In the genomic region with DNA sequence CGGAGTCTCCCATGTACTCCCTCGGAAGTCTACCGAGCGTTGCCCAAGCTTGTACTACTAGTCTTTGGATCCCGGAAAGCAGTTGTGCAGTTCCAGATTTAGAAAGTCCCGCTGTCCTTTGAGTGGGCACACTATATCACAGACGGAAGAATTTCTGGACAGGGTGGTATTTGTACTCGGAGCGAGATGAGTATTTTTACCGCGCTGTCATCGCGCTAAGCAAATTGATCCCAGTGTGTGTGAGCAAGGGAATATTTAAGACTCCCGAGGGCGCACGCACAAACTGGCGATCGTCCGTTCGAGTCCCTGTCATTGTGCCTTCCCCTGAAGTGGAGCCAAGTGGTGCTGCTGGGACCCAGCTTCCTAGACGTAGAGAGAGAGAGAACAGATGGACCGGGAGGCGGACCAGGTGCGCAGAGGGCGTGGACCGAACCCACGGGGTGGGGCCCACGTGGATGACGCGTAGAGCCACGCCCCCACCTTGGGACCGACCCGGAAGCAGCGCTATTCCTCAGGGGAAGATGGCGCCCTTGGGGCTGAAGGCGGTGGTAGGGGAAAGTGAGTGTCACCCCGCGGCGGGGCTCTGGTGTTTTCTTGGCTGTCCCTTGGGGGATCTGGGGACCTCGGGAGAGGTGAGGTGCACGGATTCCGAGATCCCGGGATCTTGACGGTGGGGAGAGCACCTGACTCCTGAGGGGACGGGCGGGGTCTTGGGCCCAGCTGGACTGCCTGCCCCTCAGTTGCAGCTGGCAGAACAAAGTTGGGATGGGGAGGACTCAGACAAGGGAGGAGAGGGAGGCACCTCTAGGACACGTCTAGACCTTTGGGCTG, we compare ENCODE assay signal across 1 mouse cellular context.
TF ChIP-seq lines count a peak whose summit lies in the region.

A gene (plus strand): TSS at position 309 of the 831 bp plus-strand sequence.

TF ChIP-seq in CH12.LX, 34 proteins besides CTCF, POLR2A, EP300 and RAD21 (continued from another document):
- TF ChIP-seq JUND (conservative IDR thresholded peaks at IDR 0.05; ENCODE audit: low read depth, low read length) (no peak), ZNF384 (IDR thresholded peaks at IDR 0.05; ENCODE audit: low read depth, low read length) (no peak), ETS1 (conservative IDR thresholded peaks at IDR 0.05; ENCODE audit: low read depth, low read length) (no peak), RCOR1 (conservative IDR thresholded peaks at IDR 0.05; ENCODE audit: low read depth, low read length) (no peak), USF2 (conservative IDR thresholded peaks at IDR 0.05; ENCODE audit: low read depth, low read length) (no peak; the same call in 1 of the 2 replicates), MEF2A (IDR thresholded peaks at IDR 0.05; ENCODE audit: borderline replicate concordance, low read depth, low read length) (no peak), ZKSCAN1 (IDR thresholded peaks at IDR 0.05; ENCODE audit: borderline replicate concordance, low read depth, low read length) (no peak), GABPA (IDR thresholded peaks at IDR 0.05; ENCODE audit: insufficient replicate concordance, low read depth, low read length) (no peak), ZMIZ1 (IDR thresholded peaks at IDR 0.05; ENCODE audit: low read depth, low read length) (no peak; the same call in 1 of the 2 replicates), USF1 (IDR thresholded peaks at IDR 0.05; ENCODE audit: low read depth, low read length) (peak; percentile 53), MAZ (IDR thresholded peaks at IDR 0.05; ENCODE audit: low read depth, low read length) (no peak), MAFK (IDR thresholded peaks at IDR 0.05; ENCODE audit: insufficient replicate concordance, low read length) (no peak), TCF12 (IDR thresholded peaks at IDR 0.05; ENCODE audit: low read depth, low read length) (peak; percentile 90), MXI1 (IDR thresholded peaks at IDR 0.05; ENCODE audit: low read depth, low read length) (peak; percentile 57), UBTF (IDR thresholded peaks at IDR 0.05; ENCODE audit: low read depth, low read length) (no peak)
